Mouse (Mus musculus) adrenal gland, postnatal 4 days (tissue): ENCODE data around the gene Efcab10. TPM values are rescaled to one million over a fixed set of nuclear protein-coding genes. Genes with fewer than 3 reads are reported as not detected.

Source experiments
- DNase-seq, 2 experiments: peaks; one replicate each; pipeline ENCODE4 v3.0.0; 2021 to 2022; ENCODE audit warnings: low spot score in 2 of 2, mixed read lengths in 2 of 2
- long read RNA-seq, 2 experiments: library from polyadenylated mRNA; stranded (forward); transcript quantifications; one replicate each; pipeline ENCODE4 v2.0.0; 2021
- total RNA-seq, 2 experiments: library from RNA; stranded (reverse); gene quantifications; 2 replicates each; pipeline ENCODE4 v1.2.3; 2021

The Efcab10 gene
- total RNA-seq = not detected
- long read RNA-seq, experiment 1 = 0 reads
- long read RNA-seq, experiment 2, partial matches to known transcripts = 0 of 1 reads
- long read RNA-seq, experiment 2, other reads (novel, unspliced or antisense) = 0 of 1 reads

GRCm38 (mm10) chr12:33394804-33395623 is at the start of gene Efcab10:
Gene Efcab10 (plus strand): TSS chr12:33394854.
- DNase-seq = no peak

- no peak for DNase-seq
Observed at GRCm38 (mm10) chr12:33344970-33345772, 49.5 kb upstream of the Efcab10 start.

- DNase-seq = no peak
Observed at GRCm38 (mm10) chr12:33345773-33346435, 48.8 kb upstream of the Efcab10 start.

- no peak for DNase-seq
Observed at GRCm38 (mm10) chr12:33352671-33353070, 42.0 kb upstream of the Efcab10 start.

GRCm38 (mm10) chr12:33358345-33358744 is 36.3 kb upstream of the Efcab10 start:
- DNase-seq = no peak

GRCm38 (mm10) chr12:33359209-33359608 is 35.4 kb upstream of the Efcab10 start:
- DNase-seq = no peak

- no peak for DNase-seq
Observed at GRCm38 (mm10) chr12:33359878-33360482, 34.7 kb upstream of the Efcab10 start.

GRCm38 (mm10) chr12:33360729-33361128 is 33.9 kb upstream of the Efcab10 start:
- no peak for DNase-seq

GRCm38 (mm10) chr12:33364511-33364910 is 30.1 kb upstream of the Efcab10 start:
- DNase-seq = no peak

GRCm38 (mm10) chr12:33365133-33365532 is 29.5 kb upstream of the Efcab10 start:
- no peak for DNase-seq

GRCm38 (mm10) chr12:33369555-33369954 is 25.1 kb upstream of the Efcab10 start:
- DNase-seq = no peak

- peak; percentile 42 to 60 for DNase-seq
Observed at GRCm38 (mm10) chr12:33379624-33380445, 14.8 kb upstream of the Efcab10 start.

GRCm38 (mm10) chr12:33388842-33389241 is 5.8 kb upstream of the Efcab10 start:
- DNase-seq = peak in 1 of 2 experiments; percentile 33

- DNase-seq = no peak
Observed at GRCm38 (mm10) chr12:33390844-33391560, 3.7 kb upstream of the Efcab10 start.

- no peak for DNase-seq
Observed at GRCm38 (mm10) chr12:33403265-33403693, 8.6 kb downstream of the Efcab10 start.

- no peak for DNase-seq
Observed at GRCm38 (mm10) chr12:33404996-33405395, 10.3 kb downstream of the Efcab10 start.

GRCm38 (mm10) chr12:33405398-33406026 is 10.9 kb downstream of the Efcab10 start:
- DNase-seq = no peak

- no peak for DNase-seq
Observed at GRCm38 (mm10) chr12:33411580-33412151, 17.0 kb downstream of the Efcab10 start.

- no peak for DNase-seq
Observed at GRCm38 (mm10) chr12:33424329-33424728, 29.7 kb downstream of the Efcab10 start.
